Mouse (Mus musculus): Measurements from ENCODE around the gene Fam222b.

- TF ChIP-seq EP300 (IDR thresholded peaks at IDR 0.05; ENCODE audit: low read depth) = no peak
- no peak for TF ChIP-seq CTCF (IDR thresholded peaks at IDR 0.05; ENCODE audit: low read depth)
These were observed 66.2 kb downstream of the Fam222b start for GRCm38 (mm10) chr11:78160675-78161074.

All from liver, postnatal 0 days (tissue).